Comparison of ENCODE assay signal across 8 mouse cellular contexts in genomic region chr7:80232489-80233029, GRCm38 (mm10). TPM values are rescaled to one million over a fixed set of nuclear protein-coding genes. Genes with fewer than 3 reads are reported as not detected.
A peak's percentile ranks its signal among the peaks of the same experiment; 100 is the strongest.
DNase-seq lines count a peak whose midpoint lies in the region; ATAC-seq and TF ChIP-seq lines count a peak whose summit lies in the region.

Gene Cib1, minus strand, starts transcription at chr7:80232813.
Gene Gdpgp1, plus strand, starts transcription at chr7:80232865.

- H3K4me3 ChIP-seq in bone marrow macrophage, adult 2 months (ENCODE audit: insufficient read depth, low read length): peak within 1 kb of the TSS; percentile 78
- peak within 1 kb of the TSS; percentile 92 for H3K4me3 ChIP-seq in embryonic fibroblast, embryonic 13.5 days (ENCODE audit: insufficient read depth, low read length)
- H3K4me3 ChIP-seq in heart, embryonic 10.5 days: peak within 1 kb of the TSS; percentile 83
- peak within 1 kb of the TSS; percentile 74 for H3K4me3 ChIP-seq in kidney, embryonic 15.5 days (replicated peaks)
- H3K4me3 ChIP-seq in liver, adult 2 months (ENCODE audit: insufficient read depth, low read depth, low read length): peak within 1 kb of the TSS; percentile 71
- peak within 1 kb of the TSS; percentile 56 for H3K4me3 ChIP-seq in myocyte

- H3K9ac ChIP-seq in kidney, embryonic 15.5 days: peak within 1 kb of the TSS; percentile 76
- peak within 1 kb of the TSS; percentile 83 for H3K9ac ChIP-seq in liver, adult 2 months (ENCODE audit: low read depth, low read length)

- no peaks in the 10 kb centered on the region for H3K9me3 ChIP-seq in heart, embryonic 10.5 days
- H3K9me3 ChIP-seq in kidney, embryonic 15.5 days (replicated peaks): no peaks in the 10 kb centered on the region

- peaks cover 15% of the 10 kb centered on the region; the same call in 1 of the 2 replicates for H3K36me3 ChIP-seq in heart, embryonic 10.5 days
- peaks cover 9% of the 10 kb centered on the region for H3K36me3 ChIP-seq in kidney, embryonic 15.5 days
- no peaks in the 10 kb centered on the region for H3K36me3 ChIP-seq in liver, adult 2 months (ENCODE audit: control insufficient read depth, insufficient read depth, low read length)
- no peaks in the 10 kb centered on the region for H3K36me3 ChIP-seq in myocyte (ENCODE audit: control insufficient read depth, insufficient read depth)
- peaks cover 4% of the 10 kb centered on the region; the same call in 1 of the 2 replicates for H3K36me3 ChIP-seq in splenic B cell, adult 2 months (ENCODE audit: control insufficient read depth, insufficient read depth, low read length, poor library complexity, severe bottlenecking)

- ATAC-seq in kidney, embryonic 15.5 days (replicated peaks; ENCODE audit: low FRiP score): peak; percentile 99

- no peak for TF ChIP-seq POLR2A in bone marrow macrophage, adult 2 months (IDR thresholded peaks at IDR 0.05; ENCODE audit: borderline replicate concordance, low read depth, low read length)
- peak; percentile 91 for TF ChIP-seq POLR2A in embryonic fibroblast, embryonic 13.5 days (IDR thresholded peaks at IDR 0.05; ENCODE audit: low read depth, low read length)
- TF ChIP-seq POLR2A in liver, adult 2 months (IDR thresholded peaks at IDR 0.05; ENCODE audit: extremely low read depth, insufficient read depth, low read length): peak; percentile 58; the same call in 1 of the 2 replicates
- TF ChIP-seq POLR2A in myocyte (IDR thresholded peaks at IDR 0.05; ENCODE audit: insufficient read length, low read depth): peak; percentile 74

- H3K27me3 ChIP-seq in heart, embryonic 10.5 days (ENCODE audit: insufficient read depth, poor library complexity, severe bottlenecking): peaks cover 7% of the 10 kb centered on the region; the same call in 1 of the 2 replicates
- H3K27me3 ChIP-seq in kidney, embryonic 15.5 days: no peaks in the 10 kb centered on the region
- H3K27me3 ChIP-seq in liver, adult 2 months (ENCODE audit: control insufficient read depth, insufficient read depth, low read length): no peaks in the 10 kb centered on the region
- no peaks in the 10 kb centered on the region for H3K27me3 ChIP-seq in myocyte (ENCODE audit: control insufficient read depth, insufficient read depth, insufficient read length)
- H3K27me3 ChIP-seq in splenic B cell, adult 2 months (ENCODE audit: control insufficient read depth, insufficient read depth, low read length, poor library complexity, severe bottlenecking): no peaks in the 10 kb centered on the region

- WGBS in heart, embryonic 10.5 days: under 1% methylated on average over 56 of the region's 56 CpGs
- 1% methylated on average over 56 of the region's 56 CpGs for whole genome bisulfite sequencing in kidney, embryonic 15.5 days
- WGBS in liver, adult 2 months: under 1% methylated on average over 56 of the region's 56 CpGs

- H3K4me1 ChIP-seq in bone marrow macrophage, adult 2 months (ENCODE audit: control insufficient read depth, insufficient read depth, low read length): peaks cover 25% of the 10 kb centered on the region
- peaks cover 2% of the 10 kb centered on the region for H3K4me1 ChIP-seq in embryonic fibroblast, embryonic 13.5 days (ENCODE audit: control insufficient read depth, insufficient read depth, low read length)
- H3K4me1 ChIP-seq in heart, embryonic 10.5 days: peaks cover 24% of the 10 kb centered on the region
- H3K4me1 ChIP-seq in kidney, embryonic 15.5 days: peaks cover 34% of the 10 kb centered on the region
- peaks cover 9% of the 10 kb centered on the region for H3K4me1 ChIP-seq in liver, adult 2 months (ENCODE audit: control insufficient read depth, insufficient read depth, low read length)

- peaks cover 13% of the 10 kb centered on the region; the same call in 1 of the 2 replicates for H3K79me2 ChIP-seq in liver, adult 2 months (ENCODE audit: control insufficient read depth, insufficient read depth, low read length)
- peaks cover 4% of the 10 kb centered on the region for H3K79me2 ChIP-seq in myocyte (ENCODE audit: control insufficient read depth, insufficient read depth)

- peak within 1 kb of the TSS; percentile 39 for H3ac ChIP-seq in myocyte (ENCODE audit: control insufficient read depth, insufficient read length)

- peak; percentile 98 for DNase-seq in A20 (ENCODE audit: low read depth, low spot score)
- DNase-seq in heart, embryonic 10.5 days (ENCODE audit: low spot score): peak; percentile 98
- peak; percentile 79 for DNase-seq in liver, adult 2 months (ENCODE audit: extremely low read depth, low read depth, low spot score)
- peak; percentile 98 for DNase-seq in splenic B cell, adult 2 months (ENCODE audit: low read depth, low spot score)

- TF ChIP-seq CTCF in bone marrow macrophage, adult 2 months (IDR thresholded peaks at IDR 0.05; ENCODE audit: low read depth, low read length): no peak
- no peak for TF ChIP-seq CTCF in embryonic fibroblast, embryonic 13.5 days (IDR thresholded peaks at IDR 0.05; ENCODE audit: borderline replicate concordance, insufficient read depth, low read length)
- no peak for TF ChIP-seq CTCF in liver, adult 2 months (IDR thresholded peaks at IDR 0.05; ENCODE audit: low read depth, low read length)

- H3K4me2 ChIP-seq in kidney, embryonic 15.5 days: peak within 1 kb of the TSS; percentile 90
- H3K4me2 ChIP-seq in myocyte (ENCODE audit: low read depth): peak within 1 kb of the TSS; percentile 86

- peak within 1 kb of the TSS; percentile 27 for H3K27ac ChIP-seq in bone marrow macrophage, adult 2 months (ENCODE audit: insufficient read depth, low read depth, low read length)
- peak within 1 kb of the TSS; percentile 17; the same call in 1 of the 2 replicates for H3K27ac ChIP-seq in embryonic fibroblast, embryonic 13.5 days (ENCODE audit: insufficient read depth, low read length)
- peak within 1 kb of the TSS; percentile 73 for H3K27ac ChIP-seq in heart, embryonic 10.5 days
- peak within 1 kb of the TSS; percentile 83 for H3K27ac ChIP-seq in kidney, embryonic 15.5 days
- H3K27ac ChIP-seq in liver, adult 2 months (replicated peaks; ENCODE audit: insufficient read depth, low read depth, low read length): peak within 1 kb of the TSS; percentile 74

TF ChIP-seq in myocyte, 11 proteins besides CTCF, POLR2A, EP300 and RAD21:
- no peak for TF ChIP-seq TCF12 (IDR thresholded peaks at IDR 0.05; ENCODE audit: insufficient read depth, poor library complexity, severe bottlenecking)
- TF ChIP-seq TCF3 (IDR thresholded peaks at IDR 0.05; ENCODE audit: insufficient read length, low read depth): no peak
- no peak for TF ChIP-seq REST (IDR thresholded peaks at IDR 0.05; ENCODE audit: insufficient read depth, insufficient read length)
- no peak for TF ChIP-seq CEBPB (IDR thresholded peaks at IDR 0.05; ENCODE audit: insufficient read depth, poor library complexity, severe bottlenecking)
- TF ChIP-seq USF1 (IDR thresholded peaks at IDR 0.05; ENCODE audit: low read depth): peak; percentile 91
- no peak for TF ChIP-seq MAX (IDR thresholded peaks at IDR 0.05; ENCODE audit: low read depth)
- TF ChIP-seq E2F4 (IDR thresholded peaks at IDR 0.05; ENCODE audit: insufficient read depth): no peak
- no peak for TF ChIP-seq MYOG (IDR thresholded peaks at IDR 0.05; ENCODE audit: control insufficient read depth in 1 of 3, insufficient read depth in 1 of 3, insufficient read length in 2 of 3, low read depth in 2 of 3)
- TF ChIP-seq SRF (IDR thresholded peaks at IDR 0.05; ENCODE audit: control insufficient read depth, insufficient read length, low read depth): no peak
- peak in 1 of 3 experiments; percentile 3 for TF ChIP-seq MYOD1 (IDR thresholded peaks at IDR 0.05; ENCODE audit: control insufficient read depth in 1 of 3, insufficient read length in 2 of 3, low read depth in 2 of 3)
- peak; percentile 82 for TF ChIP-seq POLR2AphosphoS2 (IDR thresholded peaks at IDR 0.05; ENCODE audit: insufficient read length, low read depth)

RNA-seq across cellular contexts. Expression of gene Cib1, which starts in this region (rescaled TPM):
- polyA plus RNA-seq in bone marrow macrophage, adult 2 months (2012; ENCODE audit: insufficient read depth, insufficient read length, missing spikeins): 69.3 and 76.2 TPM in 2 replicates
- 33.3 and 35.1 TPM in 2 replicates for polyA plus RNA-seq in embryonic fibroblast, embryonic 13.5 days (2011; ENCODE audit: insufficient read length, low read depth, missing spikeins)
- 61.9 and 74.9 TPM in 2 replicates for polyA plus RNA-seq in heart, embryonic 10.5 days (2016; fragmentation: Nextera tagmentation; extraction: Ambion mirVana)
- polyA plus RNA-seq in kidney, embryonic 15.5 days (2015; fragmentation: Nextera tagmentation; extraction: Ambion mirVana): 108 and 122 TPM in 2 replicates
- total RNA-seq in liver, adult 2 months (2014; rRNA removed): 51.7 and 62.5 TPM in 2 replicates
- 108 and 114 TPM in 2 replicates for polyA plus RNA-seq in liver, adult 2 months (2012; rRNA removed)
- 98.7 TPM for polyA plus RNA-seq in myocyte (2012; fragmentation: generic; extraction: Trizol)

RNA-seq across cellular contexts. Expression of gene Gdpgp1, which starts in this region (rescaled TPM):
- polyA plus RNA-seq in bone marrow macrophage, adult 2 months (2012; ENCODE audit: insufficient read depth, insufficient read length, missing spikeins): 3.1 and 3.5 TPM in 2 replicates
- 1.8 and 2.2 TPM in 2 replicates for polyA plus RNA-seq in embryonic fibroblast, embryonic 13.5 days (2011; ENCODE audit: insufficient read length, low read depth, missing spikeins)
- polyA plus RNA-seq in heart, embryonic 10.5 days (2016; fragmentation: Nextera tagmentation; extraction: Ambion mirVana): 5.2 and 5.8 TPM in 2 replicates
- polyA plus RNA-seq in kidney, embryonic 15.5 days (2015; fragmentation: Nextera tagmentation; extraction: Ambion mirVana): 3.5 and 3.9 TPM in 2 replicates
- total RNA-seq in liver, adult 2 months (2014; rRNA removed): 1.2 and 1.9 TPM in 2 replicates
- polyA plus RNA-seq in liver, adult 2 months (2012; rRNA removed): 2.1 and 2.2 TPM in 2 replicates
- polyA plus RNA-seq in myocyte (2012; fragmentation: generic; extraction: Trizol): 0.91 TPM

Comparison
In these comparisons a context has a peak if more than half of its experiments do, and no peak if none do; other contexts are left out.
1. Peak in every context shown above with its lines: DNase-seq, ATAC-seq, H3K4me3 ChIP-seq and H3K27ac ChIP-seq.
2. H3K27ac ChIP-seq: peak in every context shown above with its lines; median percentile 83 in kidney, embryonic 15.5 days; 74 in liver, adult 2 months; 73 in heart, embryonic 10.5 days; 27 in bone marrow macrophage, adult 2 months; 17 in embryonic fibroblast, embryonic 13.5 days.